Mouse (Mus musculus) embryo, embryonic 10 days (tissue): ENCODE results near the gene Pttg1.

Experiments
- DNase-seq: peaks from one replicate; pipeline ENCODE4 v3.0.0-alpha.2; 2015; ENCODE audit warnings: low spot score

The Pttg1 gene

DNA sequence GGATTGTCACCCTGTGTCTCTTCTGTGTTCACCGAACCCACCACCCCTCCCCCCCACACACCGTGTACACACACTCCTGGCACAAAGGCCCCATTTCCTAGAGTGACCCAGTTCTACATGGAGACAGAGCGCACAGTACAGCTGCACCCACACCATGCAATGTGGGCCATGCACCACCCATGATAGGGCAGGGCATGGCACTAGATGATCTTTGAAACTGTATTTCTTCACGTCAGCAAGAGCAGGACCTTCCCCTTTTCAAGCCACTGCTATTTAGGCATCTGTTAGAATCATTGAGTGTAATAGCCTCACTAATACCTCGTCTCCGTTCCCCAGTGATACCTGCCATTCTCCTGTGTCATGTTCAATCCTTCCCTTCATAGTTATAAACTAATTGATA lies 51.1 kb downstream of the Pttg1 start:
- DNase-seq, result no peak

GRCm38 (mm10) chr11:43373367-43373766 lies 52.7 kb downstream of the Pttg1 start:
- DNase-seq, result no peak

- no peak for DNase-seq
Observed at GRCm38 (mm10) chr11:43371807-43372206, 54.2 kb downstream of the Pttg1 start.
